In the genomic region with DNA sequence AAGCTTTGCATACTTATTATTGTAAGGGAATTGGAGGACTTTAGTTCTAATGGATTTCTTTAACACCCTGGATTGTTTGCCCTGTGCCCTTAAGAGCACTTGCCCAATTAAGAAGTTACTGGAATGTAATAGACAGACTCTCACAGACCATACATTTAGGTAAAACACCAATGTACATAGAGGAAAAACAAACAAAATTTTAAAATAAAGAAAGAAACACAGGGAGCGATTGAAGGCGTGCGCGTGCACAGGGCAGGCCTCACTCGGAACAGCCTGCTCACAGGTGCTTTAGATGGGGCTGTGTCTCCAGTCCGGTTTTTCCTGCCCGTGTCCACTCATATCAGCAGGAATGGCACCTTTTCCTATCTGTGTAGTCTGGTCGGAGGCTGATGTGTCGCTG, we compare ENCODE assay signal across 21 mouse cellular contexts. TPM values are rescaled to one million over a fixed set of nuclear protein-coding genes. Genes with fewer than 3 reads are reported as not detected.
"Had no signal": no experiment of that assay in that cellular context is flagged by ENCODE, and none has a peak within 500 bp of the region (broad histone marks: within the 10 kb centered on the region; RNA-seq: fewer than 3 reads in every experiment).

No protein-coding gene starts in this region.

- H3K27me3 ChIP-seq: liver, embryonic 13.5 days; liver, embryonic 15.5 days; megakaryocyte, embryonic 14.5 days; midbrain, embryonic 12.5 days; neural tube, embryonic 13.5 days; neural tube, embryonic 15.5 days had no signal

- H3K4me3 ChIP-seq: liver, embryonic 13.5 days; liver, embryonic 15.5 days; megakaryocyte, embryonic 14.5 days; midbrain, embryonic 12.5 days; myocyte; neural tube, embryonic 13.5 days; neural tube, embryonic 15.5 days had no signal

- ATAC-seq: liver, postnatal 0 days; midbrain, embryonic 16.5 days had no signal

- H3K4me1 ChIP-seq: liver, embryonic 13.5 days; liver, embryonic 15.5 days; megakaryocyte, embryonic 14.5 days; midbrain, embryonic 12.5 days; neural tube, embryonic 13.5 days; neural tube, embryonic 15.5 days had no signal

- DNase-seq: liver; liver, embryonic 13.5 days; liver, postnatal 0 days; midbrain, embryonic 14.5 days; retina, postnatal 1 day; right cerebral cortex, adult 18-20 months; right cerebral cortex, postnatal 25 days; right cerebral cortex, postnatal 4 days; spleen, adult 18-20 months; thymus, adult 18-20 months; thymus, postnatal 14 days; thymus, postnatal 36 days had no signal

- H3K4me2 ChIP-seq: liver, embryonic 11.5 days; liver, embryonic 13.5 days; liver, embryonic 15.5 days; midbrain, embryonic 12.5 days; neural tube, embryonic 13.5 days; neural tube, embryonic 15.5 days had no signal

- H3K36me3 ChIP-seq: liver, embryonic 13.5 days; liver, embryonic 15.5 days had no signal

- H3K9ac ChIP-seq: liver, embryonic 13.5 days; liver, embryonic 15.5 days; liver, postnatal 0 days; midbrain, embryonic 12.5 days; neural tube, embryonic 13.5 days; neural tube, embryonic 15.5 days had no signal

- H3K9me3 ChIP-seq: liver, embryonic 13.5 days; liver, embryonic 15.5 days; midbrain, embryonic 12.5 days; neural tube, embryonic 13.5 days; neural tube, embryonic 15.5 days had no signal

- H3K27ac ChIP-seq: liver, embryonic 13.5 days; liver, embryonic 15.5 days; macrophage; midbrain, embryonic 12.5 days; neural tube, embryonic 13.5 days; neural tube, embryonic 15.5 days had no signal

RNA-seq across cellular contexts. Expression of a gene that starts 45.8 kb away (rescaled TPM):
- polyA plus RNA-seq: macrophage had no signal
